Mouse (Mus musculus): ENCODE measurements around the gene Add3. TPM values are rescaled to one million over a fixed set of nuclear protein-coding genes. Genes with fewer than 3 reads are reported as not detected.

Gene Add3
- polyA plus RNA-seq, 1 experiment: not detected

DNA sequence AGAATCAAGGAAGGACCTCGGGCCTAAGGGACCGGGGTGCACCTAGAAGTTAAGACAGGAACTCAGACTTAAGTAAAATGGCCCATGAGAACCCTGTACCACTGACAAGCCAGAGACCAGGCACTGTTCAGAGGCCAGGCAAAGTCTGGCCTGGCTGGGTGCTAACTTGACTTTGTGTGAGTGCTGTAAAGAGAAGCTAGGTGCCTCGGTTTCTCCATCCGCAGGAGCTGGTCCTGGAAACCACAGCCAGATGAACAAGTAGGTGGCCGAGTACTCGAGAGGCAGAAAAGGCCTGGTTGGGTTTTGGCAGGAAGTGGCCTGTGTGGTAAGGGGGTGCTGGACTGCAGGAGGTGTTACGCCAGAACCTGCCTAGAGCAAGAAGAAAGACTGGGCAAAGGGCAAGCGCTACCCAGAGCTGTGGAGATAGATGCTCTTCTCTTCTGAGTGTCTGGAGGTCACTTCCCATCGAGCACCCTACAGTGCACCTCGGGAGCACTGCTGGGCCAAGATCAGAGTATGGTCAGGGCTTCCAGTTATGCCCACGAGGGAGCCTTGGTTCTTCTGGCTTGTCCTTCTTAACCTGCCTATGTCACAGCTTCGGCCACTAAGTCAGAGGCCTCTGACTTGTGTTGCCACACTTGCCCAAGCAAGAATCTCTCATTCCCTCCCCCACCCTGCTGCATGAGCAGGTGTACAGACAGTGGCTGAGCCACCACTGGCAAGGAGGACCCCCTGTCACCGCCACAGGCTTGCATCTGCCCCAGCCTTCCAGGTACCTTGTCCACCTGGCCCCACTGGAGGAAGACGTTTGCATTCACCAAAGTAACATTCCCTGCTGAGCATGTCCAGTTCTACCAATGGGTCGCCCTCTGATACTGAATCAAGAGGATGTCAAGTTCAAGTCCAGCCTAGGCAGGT is 112.1 kb downstream of the Add3 start:
- Histone ChIP-seq H3K27ac (ENCODE audit: insufficient read depth, low read depth, low read length) (no peak overlapping the region), H3K4me1 (ENCODE audit: control insufficient read depth, insufficient read depth, low read length) (no peaks in the 10 kb centered on the region), H3K4me3 (ENCODE audit: insufficient read depth, low read depth, low read length) (no peak overlapping the region)
- 87% methylated on average over 15 of the region's 15 CpGs for WGBS
- TF ChIP-seq POLR2A (IDR thresholded peaks at IDR 0.05; ENCODE audit: insufficient read depth, low read depth, low read length) (no peak), CTCF (IDR thresholded peaks at IDR 0.05; ENCODE audit: insufficient read depth, low read depth, low read length) (no peak)

DNA sequence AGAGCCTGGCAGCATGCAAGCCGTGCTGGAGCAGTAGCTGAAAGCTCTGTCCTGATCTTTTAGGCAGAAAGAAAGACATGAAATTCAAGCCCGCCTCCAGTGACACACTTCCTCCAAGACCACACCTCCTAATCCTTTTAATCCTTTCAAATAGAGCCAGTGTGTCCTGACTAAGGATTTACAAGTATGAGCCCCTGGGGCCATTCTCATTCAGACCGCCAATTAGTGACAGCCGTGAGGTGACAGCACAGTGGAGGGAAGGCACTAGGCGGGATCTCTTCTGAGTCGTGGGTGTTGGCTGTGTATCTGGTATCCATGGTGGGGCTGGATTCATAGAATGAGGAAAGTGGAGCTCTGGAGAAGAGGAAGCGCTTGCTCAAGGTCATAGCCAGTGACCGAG is 116.1 kb downstream of the Add3 start:
- Histone ChIP-seq H3K27ac (ENCODE audit: insufficient read depth, low read depth, low read length) (no peak overlapping the region), H3K4me1 (ENCODE audit: control insufficient read depth, insufficient read depth, low read length) (no peaks in the 10 kb centered on the region), H3K4me3 (ENCODE audit: insufficient read depth, low read depth, low read length) (no peak overlapping the region)
- WGBS: 68% methylated on average over 8 of the region's 8 CpGs
- TF ChIP-seq CTCF (IDR thresholded peaks at IDR 0.05; ENCODE audit: insufficient read depth, low read depth, low read length) (no peak), POLR2A (IDR thresholded peaks at IDR 0.05; ENCODE audit: insufficient read depth, low read depth, low read length) (no peak)

DNA sequence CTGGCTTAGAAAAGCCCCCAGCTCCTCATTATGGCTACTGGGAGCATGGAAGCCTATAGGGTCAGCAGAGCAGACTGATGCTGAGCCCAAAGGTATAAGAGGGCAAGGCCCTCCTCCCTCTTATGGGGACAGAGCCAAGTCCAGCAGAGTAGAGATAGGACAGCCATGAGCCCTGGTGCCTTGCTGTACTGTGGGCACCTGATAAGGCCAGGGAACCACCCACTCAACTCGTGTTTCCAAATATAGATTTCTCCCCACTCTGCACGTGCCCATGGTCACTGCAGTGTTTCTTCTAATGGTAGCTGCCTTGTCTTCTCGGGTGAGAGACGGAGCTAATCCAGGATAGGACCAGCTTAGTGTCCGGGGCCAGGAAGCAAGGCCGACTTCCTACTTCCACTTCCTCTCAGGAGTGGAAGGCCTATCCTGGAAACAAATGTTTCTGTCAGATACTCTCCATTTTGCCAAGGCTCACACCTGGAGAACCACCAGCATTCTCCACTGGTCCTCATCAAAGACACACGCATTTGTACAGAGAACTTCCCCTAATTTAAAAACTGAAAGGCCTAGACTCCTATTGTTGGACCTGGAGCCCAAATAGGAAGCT is 116.8 kb downstream of the Add3 start:
- Histone ChIP-seq H3K4me1 (ENCODE audit: control insufficient read depth, insufficient read depth, low read length) (no peaks in the 10 kb centered on the region), H3K27ac (ENCODE audit: insufficient read depth, low read depth, low read length) (no peak overlapping the region), H3K4me3 (ENCODE audit: insufficient read depth, low read depth, low read length) (no peak overlapping the region)
- WGBS: 83% methylated on average over 7 of the region's 7 CpGs
- no peak for TF ChIP-seq POLR2A (IDR thresholded peaks at IDR 0.05; ENCODE audit: insufficient read depth, low read depth, low read length)
- no peak for TF ChIP-seq CTCF (IDR thresholded peaks at IDR 0.05; ENCODE audit: insufficient read depth, low read depth, low read length)

DNA sequence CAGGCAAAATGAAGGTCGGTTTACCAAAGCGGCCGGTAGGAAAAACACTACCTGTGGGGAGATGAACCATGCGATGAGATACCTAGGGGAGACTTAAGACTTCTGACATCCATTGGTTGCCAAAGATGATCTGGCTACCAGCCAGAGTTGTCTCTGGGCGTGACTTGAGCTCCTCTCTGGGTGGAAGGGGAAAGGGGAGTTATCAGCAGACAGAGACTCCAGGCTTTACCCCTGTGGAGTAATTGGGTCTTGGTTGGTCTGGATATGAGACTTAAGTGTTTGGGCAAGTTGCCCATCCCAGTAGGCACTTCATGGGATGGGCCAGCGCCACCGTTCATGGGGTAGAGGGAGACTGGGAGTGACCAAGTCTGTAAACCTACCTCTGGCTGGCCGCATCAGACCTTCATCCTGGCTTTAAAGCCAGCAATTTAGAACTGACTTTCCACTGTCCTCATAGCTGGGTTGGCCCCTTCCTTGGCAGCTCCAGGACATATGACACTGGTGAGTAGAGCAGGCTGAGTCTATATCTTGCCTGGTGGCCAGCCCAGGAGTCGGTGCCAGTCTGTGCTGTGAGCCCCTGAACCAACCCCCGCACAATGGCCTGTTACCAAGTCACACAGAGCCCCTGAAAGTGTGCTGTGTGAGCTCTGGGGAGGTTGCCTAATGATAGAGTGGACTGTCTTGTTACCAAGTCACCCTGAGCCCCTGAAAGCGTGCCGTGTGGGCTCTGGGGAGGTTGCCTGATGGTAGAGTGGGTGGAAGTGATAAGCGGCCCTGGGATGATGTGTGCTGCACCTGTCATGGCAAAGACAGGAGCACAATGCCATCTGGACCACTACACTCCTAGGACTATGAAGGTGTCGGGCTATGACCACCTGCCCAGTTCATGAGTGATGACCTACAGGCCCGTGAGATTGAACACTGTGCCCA is 117.7 kb downstream of the Add3 start:
- 88% methylated on average over 15 of the region's 15 CpGs for WGBS
- TF ChIP-seq POLR2A (IDR thresholded peaks at IDR 0.05; ENCODE audit: insufficient read depth, low read depth, low read length): no peak
- no peak for TF ChIP-seq CTCF (IDR thresholded peaks at IDR 0.05; ENCODE audit: insufficient read depth, low read depth, low read length)
- no peak overlapping the region for H3K4me3 ChIP-seq (ENCODE audit: insufficient read depth, low read depth, low read length)
- H3K4me1 ChIP-seq (ENCODE audit: control insufficient read depth, insufficient read depth, low read length): no peaks in the 10 kb centered on the region
- no peak overlapping the region for H3K27ac ChIP-seq (ENCODE audit: insufficient read depth, low read depth, low read length)

DNA sequence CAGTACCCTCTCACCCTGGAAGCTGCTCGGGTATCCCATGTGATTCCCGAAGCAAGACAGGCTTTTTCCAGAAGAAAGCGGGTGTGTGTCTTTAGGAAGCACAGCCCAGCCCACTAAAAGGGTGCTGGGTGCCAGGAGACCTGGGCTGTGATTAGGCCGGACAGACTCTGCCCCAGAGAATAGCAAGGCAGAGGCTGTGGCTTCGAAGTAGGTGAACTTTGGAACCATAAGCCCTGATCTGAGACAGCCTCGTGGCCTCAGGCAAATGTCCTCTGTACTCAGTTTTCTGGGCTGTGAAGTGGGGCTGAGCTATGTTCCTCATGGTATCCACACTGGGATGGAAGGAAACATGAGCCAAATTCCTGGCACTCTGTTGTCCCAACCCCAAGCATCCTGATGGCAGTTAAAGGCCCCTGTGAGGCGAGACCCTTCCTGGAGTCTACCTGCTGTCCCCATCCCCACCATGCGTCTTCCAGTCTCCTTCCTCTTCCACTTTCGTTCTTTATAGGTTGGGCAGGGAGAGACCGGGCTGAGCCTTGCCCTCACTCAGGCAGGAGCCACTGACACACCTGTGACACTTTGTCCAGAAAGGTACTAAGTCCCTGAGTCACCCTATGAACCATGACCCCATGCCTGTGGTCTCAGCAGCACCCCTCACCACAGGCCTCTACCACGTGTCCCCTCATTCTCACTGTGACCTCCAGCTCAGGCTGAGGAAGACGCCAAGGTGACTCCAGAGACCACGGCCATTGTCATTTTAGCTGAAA is 118.7 kb downstream of the Add3 start:
- no peak overlapping the region for H3K27ac ChIP-seq (ENCODE audit: insufficient read depth, low read depth, low read length)
- WGBS: 90% methylated on average over 13 of the region's 13 CpGs
- H3K4me3 ChIP-seq (ENCODE audit: insufficient read depth, low read depth, low read length): no peak overlapping the region
- no peak for TF ChIP-seq CTCF (IDR thresholded peaks at IDR 0.05; ENCODE audit: insufficient read depth, low read depth, low read length)
- no peak for TF ChIP-seq POLR2A (IDR thresholded peaks at IDR 0.05; ENCODE audit: insufficient read depth, low read depth, low read length)
- H3K4me1 ChIP-seq (ENCODE audit: control insufficient read depth, insufficient read depth, low read length): no peaks in the 10 kb centered on the region

DNA sequence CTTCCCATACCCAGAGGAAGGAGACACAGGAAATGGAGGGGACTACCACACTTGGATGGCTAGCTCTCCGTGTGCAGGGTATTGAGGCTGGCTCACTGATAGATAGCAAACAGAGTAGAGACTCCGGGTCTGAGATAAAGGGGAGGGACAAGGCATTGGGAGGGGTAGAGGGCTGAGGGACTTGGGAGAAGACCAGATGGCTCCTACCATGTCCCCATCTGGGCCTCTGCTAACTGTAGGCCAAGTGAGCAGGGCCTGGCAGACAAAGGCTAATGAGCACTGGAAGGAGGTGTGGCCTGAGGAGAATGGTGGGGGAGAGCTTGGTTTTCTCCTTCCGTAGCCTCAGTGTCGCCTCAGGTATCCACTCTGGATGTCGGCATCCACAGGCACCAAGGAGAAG is 119.3 kb downstream of the Add3 start:
- H3K4me3 ChIP-seq (ENCODE audit: insufficient read depth, low read depth, low read length): no peak overlapping the region
- H3K4me1 ChIP-seq (ENCODE audit: control insufficient read depth, insufficient read depth, low read length): no peaks in the 10 kb centered on the region
- no peak overlapping the region for H3K27ac ChIP-seq (ENCODE audit: insufficient read depth, low read depth, low read length)
- WGBS: 65% methylated on average over 5 of the region's 5 CpGs
- TF ChIP-seq POLR2A (IDR thresholded peaks at IDR 0.05; ENCODE audit: insufficient read depth, low read depth, low read length): no peak
- TF ChIP-seq CTCF (IDR thresholded peaks at IDR 0.05; ENCODE audit: insufficient read depth, low read depth, low read length): no peak

DNA sequence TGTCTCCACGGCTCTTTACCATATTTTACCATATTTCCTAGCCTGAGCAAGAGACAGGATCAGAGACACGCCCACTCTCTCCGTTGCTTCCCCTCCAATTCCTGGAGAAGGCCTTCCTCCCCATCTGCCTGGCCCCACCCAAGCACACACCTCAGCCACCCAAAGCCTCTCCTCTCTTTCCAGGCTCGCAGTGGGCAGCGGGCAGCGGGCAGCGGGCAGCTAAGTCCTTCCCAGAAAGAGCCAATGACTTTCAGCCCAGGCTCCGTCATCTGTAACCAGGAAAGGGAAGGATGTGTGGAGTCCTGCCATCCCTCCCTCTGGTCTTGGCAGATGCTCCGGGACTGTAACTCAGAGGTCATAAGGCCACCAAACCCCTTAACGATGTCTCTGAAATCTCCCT is 120.0 kb downstream of the Add3 start:
- TF ChIP-seq POLR2A (IDR thresholded peaks at IDR 0.05; ENCODE audit: insufficient read depth, low read depth, low read length) (no peak), CTCF (IDR thresholded peaks at IDR 0.05; ENCODE audit: insufficient read depth, low read depth, low read length) (no peak)
- no peaks in the 10 kb centered on the region for H3K4me1 ChIP-seq (ENCODE audit: control insufficient read depth, insufficient read depth, low read length)
- H3K4me3 ChIP-seq (ENCODE audit: insufficient read depth, low read depth, low read length): no peak overlapping the region
- 78% methylated on average over 10 of the region's 10 CpGs for WGBS
- H3K27ac ChIP-seq (ENCODE audit: insufficient read depth, low read depth, low read length): no peak overlapping the region

DNA sequence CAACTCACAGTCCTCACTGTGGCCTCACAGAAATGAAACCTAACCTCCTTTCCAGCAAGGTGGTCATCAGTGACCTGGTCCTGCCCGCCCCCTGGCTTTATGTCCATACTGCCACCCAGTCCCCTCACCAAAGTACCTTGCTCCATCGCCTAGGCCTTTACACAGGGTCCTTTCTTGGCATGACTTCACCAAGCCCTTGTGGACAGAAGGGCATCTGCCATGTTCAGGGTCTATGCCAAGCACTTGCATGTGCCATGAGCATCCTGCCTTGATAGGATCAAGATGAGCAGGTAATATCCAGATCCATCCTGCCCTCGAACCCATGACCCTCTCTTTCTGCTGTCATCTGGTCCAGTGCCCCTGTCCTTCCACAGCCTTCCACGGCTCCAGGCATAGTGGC is 120.6 kb downstream of the Add3 start:
- TF ChIP-seq POLR2A (IDR thresholded peaks at IDR 0.05; ENCODE audit: insufficient read depth, low read depth, low read length) (no peak), CTCF (IDR thresholded peaks at IDR 0.05; ENCODE audit: insufficient read depth, low read depth, low read length) (no peak)
- no peak overlapping the region for H3K4me3 ChIP-seq (ENCODE audit: insufficient read depth, low read depth, low read length)
- H3K4me1 ChIP-seq (ENCODE audit: control insufficient read depth, insufficient read depth, low read length): no peaks in the 10 kb centered on the region
- H3K27ac ChIP-seq (ENCODE audit: insufficient read depth, low read depth, low read length): no peak overlapping the region
- WGBS: 95% methylated on average over 4 of the region's 4 CpGs

Measured in olfactory bulb, adult 2 months (tissue).